Mouse (Mus musculus): ENCODE measurements around the gene Dhrs3.
A peak's percentile ranks its signal among the peaks of the same experiment; 100 is the strongest.

Gene Dhrs3

GRCm38 (mm10) chr4:144898737-144899136 is 6.1 kb downstream of the Dhrs3 start:
- no peak for DNase-seq

- no peak for DNase-seq
Observed at GRCm38 (mm10) chr4:144901561-144902111, 9.0 kb downstream of the Dhrs3 start.

- no peak for DNase-seq
Observed at GRCm38 (mm10) chr4:144903088-144903487, 10.5 kb downstream of the Dhrs3 start.

- no peak for DNase-seq
Observed at GRCm38 (mm10) chr4:144903932-144904331, 11.3 kb downstream of the Dhrs3 start.

GRCm38 (mm10) chr4:144905128-144905527 is 12.5 kb downstream of the Dhrs3 start:
- DNase-seq: no peak

GRCm38 (mm10) chr4:144906001-144906889 is 13.6 kb downstream of the Dhrs3 start:
- DNase-seq: no peak

- no peak for DNase-seq
Observed at GRCm38 (mm10) chr4:144906978-144907703, 14.5 kb downstream of the Dhrs3 start.

- DNase-seq: no peak
Observed at GRCm38 (mm10) chr4:144908825-144909224, 16.2 kb downstream of the Dhrs3 start.

GRCm38 (mm10) chr4:144910281-144910680 is 17.7 kb downstream of the Dhrs3 start:
- DNase-seq: no peak

- no peak for DNase-seq
Observed at GRCm38 (mm10) chr4:144913298-144914152, 20.9 kb downstream of the Dhrs3 start.

- no peak for DNase-seq
Observed at GRCm38 (mm10) chr4:144916520-144916919, 23.9 kb downstream of the Dhrs3 start.

GRCm38 (mm10) chr4:144917101-144917500 is 24.5 kb downstream of the Dhrs3 start:
- DNase-seq: no peak

GRCm38 (mm10) chr4:144918501-144918900 is 25.9 kb downstream of the Dhrs3 start:
- no peak for DNase-seq

- DNase-seq: no peak
Observed at GRCm38 (mm10) chr4:144928693-144929436, 36.2 kb downstream of the Dhrs3 start.

GRCm38 (mm10) chr4:144929811-144930221 is 37.2 kb downstream of the Dhrs3 start:
- peak; percentile 59 for DNase-seq

GRCm38 (mm10) chr4:144930366-144930765 is 37.7 kb downstream of the Dhrs3 start:
- no peak for DNase-seq

- no peak for DNase-seq
Observed at GRCm38 (mm10) chr4:144931167-144931566, 38.5 kb downstream of the Dhrs3 start.

GRCm38 (mm10) chr4:144934501-144934900 is 41.9 kb downstream of the Dhrs3 start:
- DNase-seq: no peak

GRCm38 (mm10) chr4:144936563-144937154 is 44.0 kb downstream of the Dhrs3 start:
- no peak for DNase-seq

GRCm38 (mm10) chr4:144939847-144940411 is 47.3 kb downstream of the Dhrs3 start:
- DNase-seq: no peak

- no peak for DNase-seq
Observed at GRCm38 (mm10) chr4:144940796-144941462, 48.3 kb downstream of the Dhrs3 start.

All from right cerebral cortex, postnatal 14 days (tissue).